Mouse (Mus musculus) v-Abl transformed pro-B cells (cell line): ENCODE data around the gene Pwwp2a.

Experiments
- in situ Hi-C, 2 experiments: fragments of 400-800 bp; cut with MboI; formaldehyde crosslinking; loops; one replicate each; pipeline ENCODE4 v1.15.1; 2025; ENCODE audit not compliant: unreplicated experiment in 2 of 2

Gene Pwwp2a

DNA sequence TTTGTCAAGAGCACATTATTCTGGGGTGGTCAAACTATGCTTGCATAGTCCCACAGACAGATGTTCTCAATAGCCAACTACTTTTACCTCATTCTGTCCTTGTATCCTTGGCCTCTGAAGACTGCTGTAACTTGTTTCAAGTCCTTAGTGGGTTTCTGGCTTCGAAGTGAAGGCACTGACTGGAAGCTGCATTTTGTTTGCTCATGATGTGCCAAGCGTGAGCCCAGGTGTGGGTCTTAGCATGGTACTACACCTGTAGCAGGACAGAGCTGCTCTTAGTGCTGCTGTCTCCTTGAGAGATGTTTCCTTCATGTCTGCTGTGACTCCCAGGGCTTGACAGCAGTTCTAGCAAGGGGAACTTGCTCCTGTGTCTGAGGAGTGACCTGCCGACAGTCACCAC lies 41.6 kb downstream of the Pwwp2a start:
- in situ Hi-C loops, result no loop called here

DNA sequence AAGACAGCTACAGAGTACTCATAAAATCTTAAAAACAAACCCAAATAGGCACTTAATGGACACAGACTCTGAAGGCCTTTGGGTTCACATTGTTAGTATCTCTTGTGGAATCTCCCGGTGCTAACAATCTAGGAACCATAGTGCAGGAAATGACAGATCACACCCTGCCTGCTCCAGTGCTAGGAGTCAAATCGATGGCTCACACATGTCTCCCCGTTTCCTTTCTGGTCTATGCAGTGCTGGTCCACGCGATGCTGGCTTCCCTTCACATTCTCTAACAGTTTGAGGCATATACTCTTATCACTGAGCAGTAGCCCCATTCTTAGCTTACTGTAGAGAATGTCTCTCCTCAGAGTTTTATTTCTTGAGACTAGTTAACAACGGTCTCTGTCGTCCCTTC lies 46.0 kb downstream of the Pwwp2a start:
- in situ Hi-C loops, result no loop called here

DNA sequence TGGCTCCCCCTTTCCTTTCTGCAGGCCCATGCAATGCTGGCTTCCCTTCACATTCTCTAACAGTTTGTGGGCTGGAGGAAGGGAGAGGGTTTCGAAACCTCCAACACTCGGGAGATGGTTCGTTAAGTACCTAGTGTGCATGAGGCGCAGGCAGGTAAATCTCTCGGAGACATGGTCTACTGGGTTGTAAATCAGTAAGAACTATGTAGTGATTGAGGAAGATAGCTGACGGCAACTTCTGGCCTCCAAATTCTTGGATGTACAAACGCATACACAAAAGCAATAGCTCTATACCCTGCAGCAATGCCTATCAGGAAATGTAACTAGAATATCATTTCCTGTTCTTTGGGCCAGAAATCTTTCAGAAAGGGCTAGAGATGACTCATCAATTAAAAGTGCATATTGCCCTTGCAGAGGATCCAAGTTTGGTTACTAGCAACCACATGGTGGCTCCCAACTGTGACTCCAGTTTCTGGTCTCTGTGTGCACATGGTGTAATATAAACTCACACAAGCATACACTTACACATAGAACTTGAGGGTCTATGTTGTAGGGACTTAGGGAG lies 47.0 kb downstream of the Pwwp2a start:
- in situ Hi-C loops, result no loop called here

DNA sequence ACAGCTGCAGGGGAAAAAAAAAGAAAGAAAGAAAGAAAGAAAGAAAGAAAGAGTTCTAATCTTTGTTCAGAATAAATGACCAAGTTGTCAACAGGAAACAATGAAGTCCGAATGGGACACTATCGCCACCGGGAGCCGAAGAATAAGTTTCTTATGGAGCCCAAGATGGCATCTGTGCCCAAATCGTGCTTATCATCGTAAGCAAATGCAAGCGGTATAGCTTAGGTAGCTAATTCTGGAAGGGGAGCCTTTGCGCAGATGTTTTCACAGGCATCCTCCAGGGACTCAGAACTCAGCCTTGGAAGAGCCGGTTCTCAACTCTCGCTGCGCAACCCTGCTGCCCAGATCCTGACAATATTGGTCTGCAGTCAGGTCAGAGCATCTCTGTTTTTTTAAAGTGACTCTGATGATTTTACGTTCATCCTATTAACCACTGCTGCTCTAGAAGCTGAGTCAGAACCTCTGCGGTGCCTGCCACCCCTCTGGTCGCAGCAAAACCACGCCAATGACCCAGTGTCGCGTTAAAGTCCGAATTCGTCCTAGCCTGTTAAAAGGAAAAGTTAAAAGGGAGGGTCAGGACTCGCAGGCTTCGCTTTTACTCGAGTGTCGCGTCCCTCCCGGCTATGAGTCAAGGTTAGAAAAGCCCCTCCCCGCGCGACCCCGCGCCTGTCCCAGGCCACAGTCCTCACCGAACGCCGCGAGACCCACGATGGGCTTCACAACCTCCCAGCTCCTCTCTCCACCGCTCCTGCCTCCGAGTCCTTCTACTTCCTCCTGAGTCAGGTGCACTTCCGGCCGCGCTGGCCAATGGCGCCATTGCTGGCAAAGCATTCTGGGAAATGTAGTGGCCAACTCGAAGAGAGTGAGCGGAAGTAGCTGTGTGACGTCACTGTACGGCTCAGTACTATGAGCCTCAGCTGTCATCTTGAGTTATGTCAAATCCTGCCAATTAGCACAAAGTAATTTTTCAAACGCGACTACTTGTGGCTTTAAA lies 65.7 kb downstream of the Pwwp2a start, which contains the start of gene Ttc1:
Gene Ttc1 (minus strand): TSS at position 776 of the 994 bp plus-strand sequence.
- in situ Hi-C loops, result no loop called here

DNA sequence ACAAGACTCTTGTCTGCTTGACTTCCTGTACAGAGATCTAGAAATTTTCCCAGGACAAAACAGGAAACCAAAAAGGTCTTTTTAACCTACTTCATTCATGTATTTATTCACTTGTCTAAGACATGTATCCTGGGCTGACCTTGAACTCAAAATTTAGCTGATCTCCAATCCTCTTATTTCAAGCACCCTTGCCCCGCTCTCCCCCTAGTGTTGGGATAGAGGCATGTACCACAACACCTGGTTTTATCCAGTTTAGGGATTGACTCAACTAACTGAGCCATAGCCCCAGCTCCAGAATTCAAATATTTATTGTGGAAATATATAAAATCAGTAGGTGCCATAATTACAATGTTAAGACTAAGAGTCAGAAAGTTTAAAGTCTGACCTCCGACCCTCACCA lies 69.7 kb downstream of the Pwwp2a start:
- in situ Hi-C loops, result loop anchor here (5.0 to 25.0 kb wide), 4 partner anchors 259 to 1811 kb away; no protein-coding TSS in a partner anchor

DNA sequence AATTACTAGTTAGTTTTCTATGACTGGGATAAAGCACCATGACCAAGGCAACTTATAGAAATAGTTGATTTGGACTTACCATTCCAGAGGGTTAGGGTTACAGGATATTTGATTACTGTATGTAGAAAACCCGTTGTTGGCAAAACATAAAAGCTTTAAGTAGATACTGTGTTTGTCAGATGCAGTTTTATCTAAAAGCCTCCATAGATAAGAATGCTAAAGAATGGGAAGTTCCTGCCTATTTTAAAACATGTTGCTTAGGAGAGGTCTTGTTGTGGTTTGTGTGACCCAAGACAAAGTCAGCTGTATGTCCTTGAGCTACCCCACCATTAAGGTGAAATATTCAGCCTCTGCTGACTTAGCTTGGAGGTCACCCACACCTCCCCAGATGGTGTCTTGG lies 72.8 kb downstream of the Pwwp2a start:
- in situ Hi-C loops, result loop anchor here (5.0 to 25.0 kb wide), 4 partner anchors 262 to 1808 kb away; no protein-coding TSS in a partner anchor

DNA sequence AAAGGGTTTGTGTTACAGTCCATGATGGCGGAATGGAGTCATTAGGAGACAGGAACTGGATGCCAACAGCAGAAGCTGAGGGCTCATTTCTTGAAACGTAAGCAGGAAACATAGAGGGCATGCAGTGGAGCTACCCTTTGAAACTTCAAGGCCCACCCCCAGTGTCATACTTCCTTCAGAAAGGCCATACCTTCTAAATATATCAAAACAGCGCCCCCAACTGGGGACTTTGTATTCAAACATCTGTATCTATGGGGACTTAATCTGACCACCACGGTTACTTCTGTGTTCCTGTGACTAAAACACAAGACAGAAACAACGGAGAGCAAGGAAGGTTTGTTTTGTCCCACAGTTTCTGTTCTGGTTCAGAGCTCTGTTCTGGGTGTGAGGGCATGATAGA lies 73.6 kb downstream of the Pwwp2a start:
- in situ Hi-C loops, result loop anchor here in 1 of 2 experiments (25.0 kb wide), 3 partner anchors 268 to 1807 kb away; no protein-coding TSS in a partner anchor

DNA sequence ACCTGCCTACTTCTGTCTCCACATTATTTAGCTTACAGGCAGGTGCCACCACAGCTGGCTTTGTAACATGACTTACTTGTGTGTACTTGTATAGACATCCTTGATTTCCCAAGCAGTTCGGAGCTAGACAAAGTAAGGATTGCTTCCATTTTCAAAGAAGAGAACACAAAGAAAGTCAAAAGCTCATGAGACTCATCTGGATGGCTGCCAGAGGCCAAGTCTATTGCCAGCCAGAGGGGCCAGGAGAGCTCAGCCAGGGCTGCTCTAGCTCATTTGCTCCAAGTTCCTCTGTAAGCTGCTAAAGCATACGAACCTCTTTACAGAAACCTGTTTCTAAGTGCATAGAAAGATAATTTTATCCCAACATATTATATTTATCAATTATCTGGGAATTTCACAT lies 76.6 kb downstream of the Pwwp2a start:
- in situ Hi-C loops, result loop anchor here in 1 of 2 experiments (25.0 kb wide), 3 partner anchors 271 to 1804 kb away; no protein-coding TSS in a partner anchor

DNA sequence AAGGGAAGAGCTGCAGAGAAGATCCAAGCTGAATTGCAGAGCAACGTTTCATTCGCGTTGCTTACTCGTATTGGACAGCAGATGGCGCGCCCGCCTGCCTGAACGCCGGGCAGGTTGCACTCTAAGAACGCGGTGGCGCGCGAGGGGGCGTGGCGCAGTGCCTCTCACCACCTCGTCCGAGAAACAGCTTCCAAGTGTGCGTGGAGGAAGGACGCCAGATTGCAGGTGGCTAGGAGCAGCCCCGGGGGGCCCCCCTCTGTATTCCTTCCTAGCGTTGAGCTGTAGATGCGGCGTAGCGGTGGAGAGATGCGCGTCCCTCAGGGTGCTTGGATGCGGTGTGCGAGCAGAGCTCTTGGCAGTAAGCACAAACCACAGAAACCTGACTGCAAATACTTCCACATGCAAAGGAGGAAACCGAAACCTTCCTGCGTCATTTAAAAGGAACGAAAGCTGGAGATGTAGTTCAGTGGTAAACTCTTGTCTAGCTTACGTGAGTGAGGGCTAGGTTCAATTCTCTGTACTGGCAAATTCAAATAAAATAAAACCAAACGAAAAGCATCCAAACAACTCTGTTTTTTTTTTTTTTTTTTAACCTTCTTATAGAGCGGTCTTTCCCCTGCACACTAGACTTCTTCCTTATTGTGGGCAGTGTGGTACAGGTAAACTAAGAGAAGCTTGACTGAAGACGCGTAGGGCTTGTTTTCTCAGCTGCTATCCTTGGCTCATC lies 85.3 kb downstream of the Pwwp2a start:
- in situ Hi-C loops, result loop anchor here (5.0 to 25.0 kb wide), 5 partner anchors 280 to 1795 kb away; no protein-coding TSS in a partner anchor

DNA sequence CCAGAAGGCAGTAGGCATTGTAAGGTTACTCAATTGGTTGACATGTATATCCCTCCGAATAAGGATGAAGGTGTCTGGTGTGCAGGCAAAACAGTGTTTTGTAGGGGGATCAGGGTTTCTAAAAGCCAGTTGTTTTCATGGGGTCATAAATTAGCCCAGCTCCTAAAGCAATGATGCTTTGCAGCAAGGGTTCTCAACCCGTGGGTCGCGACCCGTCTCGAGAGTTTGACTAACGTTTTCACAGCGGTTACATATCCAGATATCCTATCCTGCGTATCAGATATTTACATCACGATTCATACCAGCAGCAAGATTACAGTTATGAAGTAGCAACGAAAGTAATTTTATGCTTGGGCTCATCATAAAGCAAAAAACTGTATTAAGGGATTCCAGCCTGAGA lies 86.0 kb downstream of the Pwwp2a start:
- in situ Hi-C loops, result loop anchor here (5.0 to 25.0 kb wide), 5 partner anchors 280 to 1795 kb away; no protein-coding TSS in a partner anchor

DNA sequence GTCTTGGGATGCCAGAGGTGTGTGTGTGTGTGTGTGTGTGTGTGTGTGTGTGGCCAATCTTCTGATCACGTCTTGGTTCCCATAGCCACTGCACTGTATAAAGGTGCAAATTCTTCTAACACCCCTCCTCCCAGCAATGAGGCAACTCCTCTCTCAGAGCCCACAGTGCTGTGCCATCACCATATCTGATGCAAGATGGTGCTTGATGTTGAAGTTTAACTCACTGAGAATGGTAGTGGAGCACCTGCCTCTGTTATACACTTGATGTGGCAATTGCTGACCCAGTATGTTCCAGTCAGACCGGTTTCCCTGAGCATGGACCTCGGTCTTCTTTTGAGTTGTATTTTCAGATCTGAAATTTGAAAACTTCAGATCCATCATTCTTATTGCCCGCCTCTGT lies 88.3 kb downstream of the Pwwp2a start:
- in situ Hi-C loops, result loop anchor here (5.0 to 25.0 kb wide), 6 partner anchors 283 to 1792 kb away; no protein-coding TSS in a partner anchor
